Mouse (Mus musculus) MEL (cell line): ENCODE measurements around the gene E130308A19Rik. TPM values are rescaled to one million over a fixed set of nuclear protein-coding genes. Genes with fewer than 3 reads are reported as not detected.

Experiments used
- DNase-seq: peaks from one replicate; pipeline ENCODE4 v3.0.0; 2011; ENCODE audit warnings: low read depth, low spot score
- H3K27ac ChIP-seq: 2 replicates; pipeline ENCODE4 v1.5.1; 2012; ENCODE audit warnings: low read depth, mild to moderate bottlenecking, control low read depth, low read length, moderate library complexity; ENCODE audit not compliant: control insufficient read depth
- H3K27me3 ChIP-seq, 2 experiments: fragments of 150-350 bp in 1 of 2; sonication (generic) in 1 of 2; 2 replicates each; pipeline ENCODE4 v1.6.1; 2012; ENCODE audit warnings: low read length in 2 of 2, mild to moderate bottlenecking in 2 of 2, improper control_type of control experiment in 1 of 2, moderate library complexity in 1 of 2; ENCODE audit not compliant: insufficient read depth in 2 of 2, control insufficient read depth in 1 of 2
- H3K36me3 ChIP-seq, 2 experiments: 2 replicates each; pipeline ENCODE4 v1.6.1; 2012 to 2014; ENCODE audit warnings: low read length in 2 of 2, improper control_type of control experiment in 1 of 2, inconsistent platforms in 1 of 2, mild to moderate bottlenecking in 1 of 2; ENCODE audit not compliant: insufficient read depth in 2 of 2, control insufficient read depth in 1 of 2
- H3K4me1 ChIP-seq, 2 experiments: fragments of 150-350 bp in 1 of 2; sonication (generic) in 1 of 2; 2 replicates each; pipeline ENCODE4 v1.6.1; 2012; ENCODE audit warnings: low read length in 2 of 2, improper control_type of control experiment in 1 of 2, mild to moderate bottlenecking in 1 of 2; ENCODE audit not compliant: insufficient read depth in 2 of 2, control insufficient read depth in 1 of 2
- H3K4me3 ChIP-seq, 2 experiments: fragments of 150-350 bp in 1 of 2; sonication (generic) in 1 of 2; 2 replicates each; pipeline ENCODE4 v1.5.1; 2012; ENCODE audit warnings: low read depth in 2 of 2, low read length in 2 of 2, mild to moderate bottlenecking in 2 of 2, moderate library complexity in 2 of 2, control low read depth in 1 of 2, improper control_type of control experiment in 1 of 2; ENCODE audit not compliant: control insufficient read depth in 1 of 2, insufficient read depth in 1 of 2
- H3K79me2 ChIP-seq: 2 replicates; pipeline ENCODE4 v1.6.1; 2012; ENCODE audit warnings: mild to moderate bottlenecking, low read length, moderate library complexity; ENCODE audit not compliant: control insufficient read depth, poor library complexity, insufficient read depth
- H3K9ac ChIP-seq: 2 replicates; pipeline ENCODE4 v1.6.1; 2012; ENCODE audit warnings: low read depth, mild to moderate bottlenecking, control low read depth, low read length, moderate library complexity; ENCODE audit not compliant: control insufficient read depth, poor library complexity, severe bottlenecking
- H3K9me3 ChIP-seq: fragments of 150-350 bp; sonication (generic); replicated peaks from 2 replicates; pipeline ENCODE4 v1.6.1; 2012; ENCODE audit warnings: mild to moderate bottlenecking, low read length, improper control_type of control experiment, moderate library complexity; ENCODE audit not compliant: insufficient read depth
- CHD1 ChIP-seq: IDR thresholded peaks from 2 replicates; pipeline ENCODE4 v1.6.1; 2012; ENCODE audit warnings: low read depth, mild to moderate bottlenecking, inconsistent platforms, low read length, improper control_type of control experiment
- CTCF ChIP-seq, 3 experiments: IDR thresholded peaks in 2 of 3; conservative IDR thresholded peaks in 1 of 3; 2 replicates each; pipeline ENCODE4 v1.5.1; 2011 to 2012; ENCODE audit warnings: low read length in 3 of 3, low read depth in 2 of 3, mild to moderate bottlenecking in 2 of 3, improper control_type of control experiment in 1 of 3, inconsistent platforms in 1 of 3, mixed read lengths in 1 of 3, moderate library complexity in 1 of 3; ENCODE audit not compliant: control insufficient read depth in 1 of 3, insufficient read depth in 1 of 3, poor library complexity in 1 of 3, severe bottlenecking in 1 of 3
- ELF1 ChIP-seq: IDR thresholded peaks from 2 replicates; pipeline ENCODE4 v1.6.1; 2014; ENCODE audit warnings: low read depth, mild to moderate bottlenecking, inconsistent platforms, low read length, improper control_type of control experiment, moderate library complexity
- ETS1 ChIP-seq: IDR thresholded peaks from 2 replicates; pipeline ENCODE4 v1.6.1; 2012; ENCODE audit warnings: low read depth, mild to moderate bottlenecking, inconsistent platforms, low read length, improper control_type of control experiment, moderate library complexity
- GABPA ChIP-seq: IDR thresholded peaks from 2 replicates; pipeline ENCODE4 v1.6.1; 2012; ENCODE audit warnings: low read depth, mild to moderate bottlenecking, inconsistent platforms, low read length, improper control_type of control experiment, moderate library complexity
- GATA1 ChIP-seq: IDR thresholded peaks from 2 replicates; pipeline ENCODE4 v1.6.1; 2011; ENCODE audit warnings: low read depth, low read length, improper control_type of control experiment
- KAT2A ChIP-seq: conservative IDR thresholded peaks from 2 replicates; pipeline ENCODE4 v1.6.1; 2012; ENCODE audit warnings: low read depth, low read length, improper control_type of control experiment, inconsistent platforms
- MAFK ChIP-seq: IDR thresholded peaks from 2 replicates; pipeline ENCODE4 v1.6.1; 2011; ENCODE audit warnings: low read depth, mild to moderate bottlenecking, low read length, improper control_type of control experiment, borderline replicate concordance
- MEF2A ChIP-seq: IDR thresholded peaks from 2 replicates; pipeline ENCODE4 v1.6.1; 2014; ENCODE audit warnings: low read depth, mild to moderate bottlenecking, inconsistent platforms, low read length, improper control_type of control experiment; ENCODE audit not compliant: poor library complexity, insufficient replicate concordance, severe bottlenecking; ENCODE audit errors: extremely low read depth
- POLR2AphosphoS2 ChIP-seq: IDR thresholded peaks from 2 replicates; pipeline ENCODE4 v1.6.1; 2011; ENCODE audit warnings: low read length, improper control_type of control experiment
- RAD21 ChIP-seq: IDR thresholded peaks from 2 replicates; pipeline ENCODE4 v1.6.1; 2011; ENCODE audit warnings: mild to moderate bottlenecking, low read depth, low read length, improper control_type of control experiment
- SMC3 ChIP-seq: IDR thresholded peaks from 2 replicates; pipeline ENCODE4 v1.6.1; 2011; ENCODE audit warnings: low read depth, low read length, improper control_type of control experiment
- TAL1 ChIP-seq: IDR thresholded peaks from 2 replicates; pipeline ENCODE4 v1.6.1; 2012; ENCODE audit warnings: mild to moderate bottlenecking, inconsistent platforms, low read length, moderate library complexity, mixed read lengths
- USF1 ChIP-seq: IDR thresholded peaks from 2 replicates; pipeline ENCODE4 v1.6.1; 2014; ENCODE audit warnings: low read depth, mild to moderate bottlenecking, inconsistent platforms, low read length, improper control_type of control experiment, moderate library complexity
- USF2 ChIP-seq, 2 experiments: IDR thresholded peaks; 2 replicates each; pipeline ENCODE4 v1.6.1; 2011 to 2012; ENCODE audit warnings: improper control_type of control experiment in 2 of 2, low read length in 2 of 2, borderline replicate concordance in 1 of 2, inconsistent platforms in 1 of 2, low read depth in 1 of 2, mild to moderate bottlenecking in 1 of 2; ENCODE audit not compliant: insufficient read depth in 1 of 2
- ZC3H11A ChIP-seq: IDR thresholded peaks from 2 replicates; pipeline ENCODE4 v1.6.1; 2012; ENCODE audit warnings: low read depth, mild to moderate bottlenecking, inconsistent platforms, low read length, improper control_type of control experiment
- polyA plus RNA-seq, 2 experiments: library from polyadenylated mRNA; stranded (reverse) in 1 of 2; unstranded in 1 of 2; fragments of >175 nt in 1 of 2; fragments of >200 nt in 1 of 2; gene quantifications; 2 replicates each; pipeline versions ENCODE4 v1.2.1 to v1.2.4; 2012; ENCODE audit warnings: low replicate concordance in 2 of 2, low read depth in 1 of 2; ENCODE audit not compliant: insufficient read length in 2 of 2, insufficient read depth in 1 of 2, missing spikeins in 1 of 2
- total RNA-seq: library from RNA; depleted of rRNA; stranded (reverse); fragments of 300-350 nt; gene quantifications from 2 replicates; pipeline ENCODE4 v1.2.3, GENCODE M21; 2012

Gene E130308A19Rik
- total and polyA plus RNA-seq, 3 experiments: 4.0 to 12.5 TPM; not detected in 1

- H3K27me3 ChIP-seq: no peaks in the 10 kb centered on the region
- H3K36me3 ChIP-seq: no peaks in the 10 kb centered on the region
- no peak overlapping the region for H3K27ac ChIP-seq
- no peaks in the 10 kb centered on the region for H3K4me1 ChIP-seq
- no peak overlapping the region for H3K4me3 ChIP-seq
- H3K9me3 ChIP-seq: no peaks in the 10 kb centered on the region
- no peaks in the 10 kb centered on the region for H3K79me2 ChIP-seq
- no peak overlapping the region for H3K9ac ChIP-seq
- TF ChIP-seq ELF1 (no peak), USF2 (IDR thresholded peaks at IDR 0.05; ENCODE audit: borderline replicate concordance in 1 of 2, insufficient read depth in 1 of 2, low read depth in 1 of 2, low read length in 2 of 2) (no peak), ZC3H11A (no peak), RAD21 (peak; percentile 23), GATA1 (no peak), USF1 (no peak), SMC3 (peak; percentile 42), TAL1 (no peak), KAT2A (no peak), ETS1 (no peak), CTCF (IDR thresholded peaks at IDR 0.05 in 2 of 3, conservative IDR thresholded peaks at IDR 0.05 in 1 of 3; ENCODE audit: control insufficient read depth in 1 of 3, insufficient read depth in 1 of 3, low read depth in 2 of 3, low read length in 3 of 3, poor library complexity in 1 of 3, severe bottlenecking in 1 of 3) (peak; percentile 11 to 53 (median 15); a peak in 3 of 6 replicates)
- DNase-seq: peak; percentile 22
These were observed 23.3 kb upstream of the E130308A19Rik start for GRCm38 (mm10) chr4:59602704-59603103.

GRCm38 (mm10) chr4:59604892-59605291 is 21.1 kb upstream of the E130308A19Rik start:
- H3K9ac ChIP-seq: no peak overlapping the region
- H3K4me3 ChIP-seq: no peak overlapping the region
- TF ChIP-seq KAT2A: no peak
- TF ChIP-seq GABPA: no peak
- TF ChIP-seq POLR2AphosphoS2: no peak
- no peak for TF ChIP-seq CHD1
- no peak for TF ChIP-seq MEF2A
- TF ChIP-seq MAFK: peak; percentile 68; the same call in 1 of the 2 replicates
- no peaks in the 10 kb centered on the region for H3K9me3 ChIP-seq
- H3K27me3 ChIP-seq: no peaks in the 10 kb centered on the region
- no peaks in the 10 kb centered on the region for H3K79me2 ChIP-seq
- no peak overlapping the region for H3K27ac ChIP-seq
- no peaks in the 10 kb centered on the region for H3K4me1 ChIP-seq
- DNase-seq: no peak
- no peaks in the 10 kb centered on the region for H3K36me3 ChIP-seq
